Mouse (Mus musculus): ENCODE measurements around the gene Got1. TPM values are rescaled to one million over a fixed set of nuclear protein-coding genes. Genes with fewer than 3 reads are reported as not detected.

Gene Got1
- polyA plus RNA-seq (2012; rRNA removed): 501 and 528 TPM in 2 replicates

DNA sequence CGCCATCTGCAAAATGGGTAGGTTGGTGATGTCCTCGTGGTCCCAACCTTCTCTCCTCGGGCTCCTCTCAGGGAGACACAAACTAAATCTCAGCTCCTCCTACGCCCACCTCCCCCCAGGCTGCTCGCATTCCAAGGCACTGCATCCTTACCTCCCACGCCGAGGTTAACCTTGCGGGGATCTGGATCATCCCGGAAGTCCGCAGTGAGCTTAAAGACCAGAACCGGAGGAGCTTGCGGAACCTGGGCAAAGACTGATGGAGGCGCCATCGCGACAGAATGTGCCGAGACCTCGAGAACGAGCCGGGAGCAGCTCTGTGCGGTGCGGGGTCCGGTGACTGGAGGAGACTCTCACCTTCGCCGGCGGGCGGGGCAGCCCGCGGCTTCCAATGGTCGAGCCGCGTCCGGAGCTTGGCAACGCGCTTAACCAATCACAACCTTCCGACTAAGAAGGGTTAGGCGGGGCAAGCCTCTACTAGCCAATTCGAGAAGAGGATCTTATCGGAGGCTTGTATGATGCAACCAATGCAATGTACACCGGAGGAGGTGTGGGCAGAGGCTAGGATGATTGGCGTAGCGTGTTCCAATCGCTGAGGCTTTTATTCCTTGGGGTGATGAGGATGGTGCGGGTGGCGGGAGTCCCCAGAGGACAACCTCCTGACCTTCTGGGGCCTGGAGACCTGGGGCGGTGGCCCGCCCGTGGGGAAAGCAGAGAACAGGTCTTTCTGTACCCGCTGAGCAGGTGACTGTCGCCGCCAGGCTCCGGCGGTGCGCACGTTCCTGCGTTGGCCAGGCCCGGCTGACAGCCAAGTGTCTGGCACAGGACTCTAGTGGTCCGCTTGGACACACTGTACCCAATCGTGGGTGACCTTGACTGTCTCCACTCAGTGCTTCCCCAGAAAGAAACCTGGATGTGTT, at the start of gene Got1:
Gene Got1 (minus strand): TSS at position 419 of the 917 bp plus-strand sequence.
- peak within 1 kb of the TSS; percentile 73 for H3K4me3 ChIP-seq (replicated peaks; ENCODE audit: insufficient read depth, low read depth, low read length)
- H3K27me3 ChIP-seq (ENCODE audit: control insufficient read depth, insufficient read depth, low read length): no peaks in the 10 kb centered on the region
- under 1% methylated on average over 57 of the region's 58 CpGs for WGBS
- TF ChIP-seq CTCF (IDR thresholded peaks at IDR 0.05; ENCODE audit: borderline replicate concordance, insufficient read depth, low read depth, low read length): no peak
- TF ChIP-seq POLR2A (IDR thresholded peaks at IDR 0.05; ENCODE audit: borderline replicate concordance, insufficient read depth, low read length): peak; percentile 79
- peak within 1 kb of the TSS; percentile 99 for H3K27ac ChIP-seq (ENCODE audit: insufficient read depth, low read length)
- no peaks in the 10 kb centered on the region; the same call in 1 of the 2 replicates for H3K4me1 ChIP-seq (ENCODE audit: control insufficient read depth, insufficient read depth, low read length)
- peak; percentile 97 to 99 for DNase-seq

DNA sequence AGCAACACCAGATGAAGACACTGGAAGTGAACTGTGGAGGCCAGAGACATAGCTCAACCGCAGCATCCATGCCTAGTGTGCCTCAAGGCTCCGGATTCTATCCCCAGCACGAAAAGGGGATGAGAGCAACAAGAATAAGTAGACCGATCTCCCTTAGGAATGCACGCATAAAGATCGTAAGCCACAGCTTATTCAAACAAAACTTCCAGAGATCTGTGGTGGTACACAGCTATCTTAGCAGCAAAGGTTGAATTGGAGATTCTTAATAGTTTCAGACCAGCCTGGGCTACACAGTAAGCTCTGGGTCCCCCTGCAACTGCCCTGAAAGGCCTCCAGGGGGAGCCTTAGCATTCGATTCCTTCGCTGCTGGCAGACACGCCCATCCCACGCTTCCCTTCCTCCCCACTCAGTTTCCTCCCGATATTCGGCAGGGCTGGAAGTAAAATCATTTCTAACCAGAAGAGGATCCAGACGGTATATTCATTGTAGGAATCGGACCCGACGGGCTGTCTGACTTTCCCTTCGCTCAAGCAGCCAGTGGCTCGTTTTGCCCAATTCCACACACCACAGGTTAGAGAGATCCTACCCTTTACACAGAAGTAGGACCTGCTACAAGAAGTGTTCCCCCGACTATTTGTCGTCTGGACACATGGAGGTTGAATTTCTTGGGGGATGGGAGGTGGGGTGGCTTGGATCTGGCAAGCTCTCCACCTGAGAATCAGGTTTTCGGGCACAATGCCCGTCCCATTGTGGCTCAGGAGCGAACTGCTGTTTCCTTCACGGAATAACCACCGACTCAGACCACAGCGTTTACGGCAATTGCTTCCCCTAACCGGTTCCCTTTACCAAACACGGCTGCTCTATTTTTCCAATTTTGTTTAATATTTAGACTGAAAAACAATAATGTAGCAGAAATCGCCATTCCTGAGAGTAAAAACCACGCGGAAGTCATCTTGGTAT, 46.7 kb upstream of the Got1 start:
- no peak overlapping the region for H3K27ac ChIP-seq (ENCODE audit: insufficient read depth, low read length)
- 16% methylated on average over 32 of the region's 32 CpGs for WGBS
- DNase-seq: peak; percentile 54 to 57
- TF ChIP-seq POLR2A (IDR thresholded peaks at IDR 0.05; ENCODE audit: borderline replicate concordance, insufficient read depth, low read length): no peak
- peak; percentile 81 for TF ChIP-seq CTCF (IDR thresholded peaks at IDR 0.05; ENCODE audit: borderline replicate concordance, insufficient read depth, low read depth, low read length)
- no peaks in the 10 kb centered on the region; the same call in 1 of the 2 replicates for H3K27me3 ChIP-seq (ENCODE audit: control insufficient read depth, insufficient read depth, low read length)
- peak overlapping the region; percentile 16 for H3K4me3 ChIP-seq (replicated peaks; ENCODE audit: insufficient read depth, low read depth, low read length)
- H3K4me1 ChIP-seq (ENCODE audit: control insufficient read depth, insufficient read depth, low read length): no peaks in the 10 kb centered on the region

DNA sequence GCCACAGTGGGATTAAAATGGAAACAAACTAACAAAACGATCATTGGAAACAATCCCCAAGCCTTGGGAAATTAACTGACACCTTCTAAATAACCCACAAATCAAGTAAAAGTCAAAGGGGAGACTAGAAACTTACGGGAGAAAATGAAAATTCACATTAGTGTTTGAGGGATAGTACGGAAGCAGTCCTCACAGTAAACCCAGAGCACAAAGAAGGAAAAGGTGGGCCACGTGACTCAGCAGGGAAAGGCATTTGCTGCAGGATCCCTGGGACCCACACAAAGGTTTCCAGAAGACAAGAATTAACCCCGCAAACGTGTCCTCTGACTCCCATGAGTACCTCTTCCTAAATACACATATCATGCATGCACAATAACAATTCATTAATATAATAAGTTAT, 44.7 kb upstream of the Got1 start:
- TF ChIP-seq CTCF (IDR thresholded peaks at IDR 0.05; ENCODE audit: borderline replicate concordance, insufficient read depth, low read depth, low read length): no peak
- no peak for TF ChIP-seq POLR2A (IDR thresholded peaks at IDR 0.05; ENCODE audit: borderline replicate concordance, insufficient read depth, low read length)
- Histone ChIP-seq H3K27ac (ENCODE audit: insufficient read depth, low read length) (no peak overlapping the region), H3K27me3 (ENCODE audit: control insufficient read depth, insufficient read depth, low read length) (no peaks in the 10 kb centered on the region; the same call in 1 of the 2 replicates), H3K4me1 (ENCODE audit: control insufficient read depth, insufficient read depth, low read length) (no peaks in the 10 kb centered on the region), H3K4me3 (replicated peaks; ENCODE audit: insufficient read depth, low read depth, low read length) (no peak overlapping the region)
- DNase-seq: no peak
- WGBS: 61% methylated on average over 6 of the region's 6 CpGs

DNA sequence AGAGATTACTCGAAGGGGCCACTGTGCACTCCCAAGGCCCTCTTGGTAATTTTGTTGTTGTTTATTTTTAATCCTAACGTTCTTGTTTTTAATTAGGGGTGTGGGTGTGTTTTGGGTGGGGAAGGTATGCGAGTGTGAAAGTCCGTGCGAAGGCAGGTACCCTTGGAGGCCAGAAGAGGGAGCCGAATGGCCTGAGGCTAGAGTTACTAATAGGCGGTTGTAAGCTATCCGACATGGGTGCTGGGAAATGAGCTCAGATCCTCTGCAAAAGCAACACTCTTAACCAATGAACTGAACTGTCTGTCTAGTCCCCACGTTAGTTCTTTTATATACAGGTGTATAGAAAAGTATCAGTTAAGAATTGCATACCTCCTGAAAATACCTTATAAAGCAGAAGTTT, 43.9 kb upstream of the Got1 start:
- no peaks in the 10 kb centered on the region; the same call in 1 of the 2 replicates for H3K27me3 ChIP-seq (ENCODE audit: control insufficient read depth, insufficient read depth, low read length)
- WGBS: 57% methylated on average over 9 of the region's 9 CpGs
- H3K4me3 ChIP-seq (replicated peaks; ENCODE audit: insufficient read depth, low read depth, low read length): no peak overlapping the region
- H3K27ac ChIP-seq (ENCODE audit: insufficient read depth, low read length): no peak overlapping the region
- no peak for TF ChIP-seq POLR2A (IDR thresholded peaks at IDR 0.05; ENCODE audit: borderline replicate concordance, insufficient read depth, low read length)
- TF ChIP-seq CTCF (IDR thresholded peaks at IDR 0.05; ENCODE audit: borderline replicate concordance, insufficient read depth, low read depth, low read length): no peak
- DNase-seq: no peak
- H3K4me1 ChIP-seq (ENCODE audit: control insufficient read depth, insufficient read depth, low read length): no peaks in the 10 kb centered on the region

DNA sequence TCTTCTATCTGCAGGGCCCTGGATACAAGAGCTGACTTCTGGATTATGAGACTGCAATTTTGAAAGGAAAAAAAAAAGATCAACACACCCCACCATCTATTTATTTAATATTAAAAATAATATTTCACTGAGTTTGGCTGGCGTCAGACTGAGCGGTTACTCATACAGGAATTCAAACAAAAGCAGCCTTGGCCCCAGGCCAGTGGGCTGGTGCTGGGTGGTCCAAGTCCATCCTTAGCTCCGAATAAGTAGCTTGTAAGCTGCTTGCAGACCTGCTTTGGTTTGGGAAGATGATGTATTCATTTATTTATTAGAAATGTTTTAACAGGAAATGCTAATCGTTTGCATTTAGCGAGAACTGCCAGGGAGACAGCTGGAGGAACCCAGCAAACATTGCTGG, 38.8 kb upstream of the Got1 start:
- H3K4me1 ChIP-seq (ENCODE audit: control insufficient read depth, insufficient read depth, low read length): no peaks in the 10 kb centered on the region
- no peak overlapping the region for H3K4me3 ChIP-seq (replicated peaks; ENCODE audit: insufficient read depth, low read depth, low read length)
- TF ChIP-seq POLR2A (IDR thresholded peaks at IDR 0.05; ENCODE audit: borderline replicate concordance, insufficient read depth, low read length): no peak
- TF ChIP-seq CTCF (IDR thresholded peaks at IDR 0.05; ENCODE audit: borderline replicate concordance, insufficient read depth, low read depth, low read length): no peak
- no peaks in the 10 kb centered on the region; the same call in 1 of the 2 replicates for H3K27me3 ChIP-seq (ENCODE audit: control insufficient read depth, insufficient read depth, low read length)
- H3K27ac ChIP-seq (ENCODE audit: insufficient read depth, low read length): no peak overlapping the region
- WGBS: 46% methylated on average over 5 of the region's 5 CpGs
- DNase-seq: no peak

DNA sequence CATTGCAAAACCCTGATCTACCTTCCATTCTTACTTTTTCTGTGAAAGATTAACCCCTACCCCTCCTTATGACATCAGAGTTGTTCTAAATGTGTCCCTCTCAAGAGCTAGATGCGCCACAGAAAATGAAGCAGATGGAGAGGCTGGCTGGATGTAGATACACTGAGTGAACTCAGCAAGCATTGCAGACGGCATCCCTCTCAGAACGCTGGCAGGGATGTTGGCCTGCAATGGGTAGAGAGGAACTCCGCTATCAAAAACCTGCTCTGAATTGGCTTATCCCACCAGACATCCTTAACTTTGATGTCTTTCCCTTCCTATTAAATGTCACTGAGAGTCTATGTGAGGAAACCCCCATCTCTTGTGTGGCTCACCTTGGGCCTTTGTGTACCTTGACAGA, 37.4 kb upstream of the Got1 start:
- H3K27ac ChIP-seq (ENCODE audit: insufficient read depth, low read length): no peak overlapping the region
- 46% methylated on average over 4 of the region's 4 CpGs for WGBS
- no peak overlapping the region for H3K4me3 ChIP-seq (replicated peaks; ENCODE audit: insufficient read depth, low read depth, low read length)
- DNase-seq: no peak
- H3K27me3 ChIP-seq (ENCODE audit: control insufficient read depth, insufficient read depth, low read length): no peaks in the 10 kb centered on the region; the same call in 1 of the 2 replicates
- H3K4me1 ChIP-seq (ENCODE audit: control insufficient read depth, insufficient read depth, low read length): no peaks in the 10 kb centered on the region
- TF ChIP-seq POLR2A (IDR thresholded peaks at IDR 0.05; ENCODE audit: borderline replicate concordance, insufficient read depth, low read length): no peak
- no peak for TF ChIP-seq CTCF (IDR thresholded peaks at IDR 0.05; ENCODE audit: borderline replicate concordance, insufficient read depth, low read depth, low read length)

DNA sequence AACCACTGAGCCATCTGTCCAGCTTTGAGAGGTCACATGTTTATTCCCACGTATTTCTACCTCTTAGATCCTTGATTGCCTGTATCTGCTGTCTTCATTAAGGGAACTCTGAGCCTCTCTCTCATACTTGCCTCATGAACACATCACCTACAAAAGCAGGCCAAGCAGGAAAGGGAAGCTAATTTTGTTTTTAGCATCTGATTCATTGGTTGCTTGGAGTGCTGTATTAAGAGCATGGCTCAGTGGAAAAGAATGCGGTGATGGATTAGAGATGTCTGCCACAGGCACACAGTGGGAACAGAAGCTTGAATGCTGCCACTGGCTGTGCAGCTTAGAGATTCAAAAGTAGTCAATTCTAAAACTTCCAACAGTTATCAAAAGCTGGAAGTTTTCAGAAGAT, 35.8 kb upstream of the Got1 start:
- Histone ChIP-seq H3K27me3 (ENCODE audit: control insufficient read depth, insufficient read depth, low read length) (no peaks in the 10 kb centered on the region), H3K27ac (ENCODE audit: insufficient read depth, low read length) (no peak overlapping the region), H3K4me1 (ENCODE audit: control insufficient read depth, insufficient read depth, low read length) (no peaks in the 10 kb centered on the region), H3K4me3 (replicated peaks; ENCODE audit: insufficient read depth, low read depth, low read length) (no peak overlapping the region)
- TF ChIP-seq POLR2A (IDR thresholded peaks at IDR 0.05; ENCODE audit: borderline replicate concordance, insufficient read depth, low read length) (no peak), CTCF (IDR thresholded peaks at IDR 0.05; ENCODE audit: borderline replicate concordance, insufficient read depth, low read depth, low read length) (no peak)
- DNase-seq: no peak
- WGBS: 81% methylated on average over 2 of the region's 2 CpGs

All from cerebellum, adult 2 months (tissue).